Mouse (Mus musculus) heart, postnatal 4 days (tissue): ENCODE measurements around the gene Id4. TPM values are rescaled to one million over a fixed set of nuclear protein-coding genes. Genes with fewer than 3 reads are reported as not detected.

Source experiments
- DNase-seq: peaks from one replicate; pipeline ENCODE4 v3.0.0; 2021
- total RNA-seq, 2 experiments: library from RNA; stranded (reverse); gene quantifications; 2 replicates each; pipeline ENCODE4 v1.2.3; 2021

Gene Id4
- 1 to 10 TPM; 3.2 to 3.7 TPM for total RNA-seq

DNA sequence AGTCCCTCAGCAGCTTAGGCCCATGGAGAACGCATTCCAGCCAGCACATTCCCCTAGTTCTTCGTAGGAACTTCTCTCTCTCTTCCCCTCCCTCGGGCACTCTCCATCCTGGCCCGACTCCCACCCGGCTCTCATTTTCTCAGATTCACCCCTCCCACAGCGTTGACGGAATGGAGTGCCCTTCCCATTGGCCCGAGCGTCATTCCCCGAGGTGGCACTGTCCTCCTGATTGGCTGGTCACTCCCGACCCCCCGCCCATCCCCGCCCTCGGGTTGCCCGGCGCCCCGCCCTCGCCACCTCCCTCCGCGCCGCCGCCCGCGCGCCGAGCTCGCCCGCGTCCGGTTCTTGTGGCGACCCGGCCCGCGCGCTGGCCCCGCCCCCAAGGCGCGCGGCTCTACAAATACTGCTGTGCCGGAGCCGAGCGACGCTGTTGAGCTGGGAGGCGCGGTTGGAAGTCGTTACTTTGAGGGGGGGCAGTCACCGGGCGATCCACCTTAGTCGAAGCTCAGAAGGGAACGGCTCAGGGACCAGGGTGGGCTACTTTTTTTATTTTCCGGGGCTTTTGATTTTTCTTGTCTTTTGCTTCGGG is at the start of gene Id4:
Gene Id4 (plus strand): TSS at position 539 of the 589 bp plus-strand sequence.
- peak; percentile 95 for DNase-seq

DNA sequence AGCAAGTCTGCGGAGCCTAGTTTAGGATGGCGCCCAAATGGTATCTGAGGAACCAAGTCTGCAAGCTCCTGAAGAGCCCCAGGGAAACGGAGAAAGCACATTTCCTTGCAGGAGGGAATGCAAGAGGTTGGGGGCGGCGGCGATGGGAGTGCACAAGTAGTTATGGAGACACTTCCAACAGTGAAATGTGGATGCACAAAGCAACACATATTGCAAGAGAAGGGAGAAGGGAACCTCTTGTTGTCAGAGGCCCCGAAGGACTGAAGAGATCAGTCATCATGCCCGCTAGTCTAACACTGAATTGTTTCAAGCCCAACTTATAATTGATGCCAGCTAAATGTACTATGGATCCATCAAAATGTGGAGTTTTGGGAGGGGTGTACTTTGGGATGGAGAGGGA is 33.9 kb upstream of the Id4 start:
- peak; percentile 23 for DNase-seq

DNA sequence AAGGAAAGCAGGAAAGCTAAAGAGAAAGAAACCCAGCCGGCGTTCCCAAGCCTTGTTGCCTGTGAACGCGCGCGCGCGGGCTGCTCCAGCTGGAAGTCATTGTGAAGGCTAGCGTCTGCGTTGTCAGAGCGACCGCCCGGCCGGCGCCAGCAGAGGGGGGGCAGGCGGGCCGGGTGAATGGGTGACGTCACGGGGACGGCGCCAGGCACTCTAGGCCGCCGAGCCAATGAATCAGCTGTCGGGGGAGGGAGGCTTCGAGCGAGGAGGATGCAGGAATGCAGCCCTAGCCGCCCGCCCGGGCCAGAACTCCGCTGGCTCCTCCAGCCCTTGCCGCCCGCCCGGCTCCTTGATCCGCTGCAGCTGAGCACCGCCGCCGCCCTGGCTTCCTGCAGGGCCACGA is 33.3 kb upstream of the Id4 start:
- DNase-seq: peak; percentile 97

DNA sequence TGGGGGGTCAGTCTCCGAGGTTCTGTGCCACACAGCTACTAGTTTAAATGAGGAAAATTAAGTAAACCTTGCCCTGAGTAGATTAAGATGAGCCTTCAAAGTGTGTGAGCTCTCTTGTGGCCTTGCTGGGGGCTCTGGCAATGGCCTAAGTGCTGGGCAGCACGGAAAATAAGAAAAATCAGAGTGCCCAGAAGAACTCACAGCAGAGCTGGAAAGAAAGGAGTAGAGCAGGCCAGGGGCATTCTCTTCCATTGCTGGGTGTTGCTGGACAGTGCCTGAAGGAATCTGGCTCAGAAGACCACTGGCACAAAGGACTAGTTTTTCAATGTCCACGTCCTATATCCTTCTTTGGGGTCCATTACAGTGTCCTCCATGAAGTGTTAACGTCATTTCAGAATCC is 32.9 kb upstream of the Id4 start:
- no peak for DNase-seq

DNA sequence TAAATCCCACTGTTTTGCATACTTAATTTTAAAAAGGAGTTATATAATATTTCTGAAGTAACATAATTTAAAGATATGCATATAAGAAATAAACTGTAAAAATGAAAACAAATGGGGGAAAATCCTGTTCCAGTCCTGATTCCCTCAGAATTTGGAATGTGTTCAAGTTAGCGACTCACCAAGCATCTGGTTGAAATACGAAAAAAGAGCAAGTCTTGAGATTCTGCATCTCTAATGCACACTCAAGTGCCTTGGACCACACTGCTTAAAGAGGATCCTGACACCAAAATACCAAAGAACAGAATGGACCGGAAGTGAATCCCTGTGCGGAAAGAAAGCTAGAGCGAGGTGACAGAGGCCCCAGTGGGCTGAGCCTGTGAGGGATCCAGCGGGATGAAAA is 30.0 kb upstream of the Id4 start:
- no peak for DNase-seq

DNA sequence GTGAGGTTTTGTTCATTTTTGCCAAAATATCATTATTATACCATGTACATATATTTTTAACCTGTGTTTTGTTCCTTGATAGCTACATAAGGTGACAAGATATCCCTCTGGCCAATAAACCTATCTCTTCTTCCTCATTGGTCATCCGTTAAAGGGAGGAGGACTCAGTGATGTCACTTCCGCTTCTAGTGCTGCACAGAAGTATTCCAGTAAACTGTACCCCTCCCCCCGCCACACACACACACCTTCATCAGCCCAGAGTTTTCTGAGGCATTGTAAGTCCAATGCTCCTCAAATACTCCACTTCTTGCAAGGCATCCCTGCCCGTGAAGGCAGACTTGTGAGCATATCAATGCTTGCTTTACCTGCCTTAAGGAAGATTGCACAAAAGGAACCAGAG is 24.6 kb upstream of the Id4 start:
- DNase-seq: no peak

DNA sequence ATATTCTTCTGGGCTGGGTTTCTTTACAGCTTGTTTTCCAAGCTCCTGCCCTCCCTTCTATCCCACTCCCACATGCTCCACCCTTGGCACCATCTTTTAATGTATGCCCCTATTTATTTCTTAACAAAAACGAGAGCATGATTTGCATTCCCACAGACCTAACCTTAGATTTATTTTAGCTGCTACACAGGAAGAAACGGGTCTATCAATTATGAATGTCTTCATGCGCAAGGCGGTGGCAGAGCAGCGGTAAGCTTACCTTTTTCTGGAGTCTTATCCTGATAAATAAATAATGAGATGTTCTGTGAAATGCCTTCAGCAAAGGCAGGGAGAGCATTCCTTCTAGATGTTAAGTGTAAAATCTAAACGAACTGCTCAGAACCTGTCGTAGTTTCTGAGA is 24.2 kb upstream of the Id4 start:
- no peak for DNase-seq

DNA sequence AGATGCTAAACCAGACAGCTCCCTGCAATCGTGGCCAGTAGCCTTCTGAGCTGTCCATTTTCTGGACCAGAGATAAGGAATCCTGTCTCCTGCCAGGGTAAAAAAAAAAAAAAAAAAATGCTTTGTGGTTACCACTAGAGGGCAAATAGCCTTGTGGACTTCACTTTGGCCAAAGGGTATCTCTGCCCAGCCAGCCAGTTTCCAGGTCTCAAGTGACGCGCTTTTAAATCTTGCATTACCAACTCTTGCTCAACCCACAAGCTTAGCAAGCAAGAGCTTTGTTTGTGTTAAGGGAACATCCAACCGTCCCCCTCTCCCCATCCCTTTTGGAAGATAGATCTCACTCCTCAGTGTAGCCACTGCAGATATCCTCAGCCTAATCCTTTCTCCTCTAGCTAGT is 23.5 kb upstream of the Id4 start:
- DNase-seq: peak; percentile 16

DNA sequence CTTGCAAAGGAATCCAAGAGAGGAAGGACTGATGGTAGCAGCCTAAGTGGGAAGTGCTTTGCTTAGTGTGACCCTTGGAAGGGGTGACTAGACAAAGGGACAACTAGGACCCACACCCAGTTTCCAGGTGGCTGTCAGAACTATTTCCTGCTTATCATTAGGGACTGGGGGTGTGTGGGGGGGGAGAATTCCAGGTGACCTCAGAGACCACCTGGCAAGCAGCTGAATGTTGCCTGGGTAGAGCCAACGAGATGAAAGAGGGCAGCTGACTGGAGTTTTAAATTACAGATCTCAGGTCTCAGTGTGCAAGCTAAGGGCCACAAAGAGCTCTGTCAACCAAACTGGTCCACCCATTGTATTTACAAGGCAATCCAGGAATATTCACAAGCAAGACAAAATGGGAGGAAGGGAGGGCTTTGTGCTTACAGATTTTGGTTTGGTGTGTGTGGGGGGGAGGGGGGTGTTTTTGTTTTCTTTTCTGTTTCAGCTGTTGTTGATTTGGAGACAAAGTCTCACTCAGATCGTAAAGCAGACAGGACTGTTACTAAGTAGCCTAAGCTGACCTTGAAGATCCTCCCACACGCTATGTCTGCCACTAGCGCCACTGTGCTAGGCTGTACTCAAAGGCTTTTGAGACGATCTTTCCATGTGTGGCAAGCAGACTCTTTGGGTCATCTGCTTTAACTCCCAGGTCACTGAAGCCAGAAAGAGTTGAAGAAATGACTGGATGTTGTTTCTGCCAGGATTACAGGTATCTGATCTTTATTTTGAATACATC is 15.6 kb upstream of the Id4 start:
- no peak for DNase-seq

DNA sequence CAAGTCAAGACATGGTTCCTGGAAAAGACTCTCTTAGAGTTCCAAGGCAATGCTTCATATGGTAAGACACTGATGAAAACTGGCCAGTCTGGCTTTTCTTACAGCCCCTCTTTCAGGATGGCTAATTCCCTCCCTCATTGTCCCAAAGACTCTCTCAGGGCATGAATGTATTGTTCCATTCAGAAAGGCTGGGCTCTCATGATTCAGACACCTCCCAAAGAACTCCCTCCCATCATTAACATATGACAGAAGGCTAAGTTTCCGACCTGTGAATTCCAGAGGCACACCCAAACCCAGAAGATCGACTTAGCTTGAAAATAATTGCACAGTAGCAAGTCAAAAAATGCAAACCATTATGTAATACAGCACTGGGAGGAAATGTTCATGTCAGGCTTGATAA is 8.5 kb upstream of the Id4 start:
- DNase-seq: no peak

DNA sequence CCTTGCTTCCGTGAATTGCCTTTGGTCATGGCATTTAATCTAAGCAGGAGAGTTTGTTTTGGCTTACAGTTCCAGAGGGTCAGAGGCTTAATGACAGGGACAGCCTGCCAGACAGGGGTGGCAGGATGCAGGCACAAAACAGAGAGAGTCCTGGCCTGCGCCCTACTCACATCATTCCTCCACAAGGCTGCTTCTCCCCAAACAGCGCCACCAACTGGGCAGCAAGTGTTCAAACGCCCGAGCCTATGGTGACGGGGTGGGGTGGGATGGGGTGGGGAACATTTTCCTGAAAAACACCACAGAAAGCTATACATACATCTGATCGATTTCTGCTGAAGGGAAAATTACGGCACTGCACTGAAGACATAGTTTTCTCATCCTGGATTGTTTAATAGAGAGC is 6.0 kb upstream of the Id4 start:
- DNase-seq: no peak

DNA sequence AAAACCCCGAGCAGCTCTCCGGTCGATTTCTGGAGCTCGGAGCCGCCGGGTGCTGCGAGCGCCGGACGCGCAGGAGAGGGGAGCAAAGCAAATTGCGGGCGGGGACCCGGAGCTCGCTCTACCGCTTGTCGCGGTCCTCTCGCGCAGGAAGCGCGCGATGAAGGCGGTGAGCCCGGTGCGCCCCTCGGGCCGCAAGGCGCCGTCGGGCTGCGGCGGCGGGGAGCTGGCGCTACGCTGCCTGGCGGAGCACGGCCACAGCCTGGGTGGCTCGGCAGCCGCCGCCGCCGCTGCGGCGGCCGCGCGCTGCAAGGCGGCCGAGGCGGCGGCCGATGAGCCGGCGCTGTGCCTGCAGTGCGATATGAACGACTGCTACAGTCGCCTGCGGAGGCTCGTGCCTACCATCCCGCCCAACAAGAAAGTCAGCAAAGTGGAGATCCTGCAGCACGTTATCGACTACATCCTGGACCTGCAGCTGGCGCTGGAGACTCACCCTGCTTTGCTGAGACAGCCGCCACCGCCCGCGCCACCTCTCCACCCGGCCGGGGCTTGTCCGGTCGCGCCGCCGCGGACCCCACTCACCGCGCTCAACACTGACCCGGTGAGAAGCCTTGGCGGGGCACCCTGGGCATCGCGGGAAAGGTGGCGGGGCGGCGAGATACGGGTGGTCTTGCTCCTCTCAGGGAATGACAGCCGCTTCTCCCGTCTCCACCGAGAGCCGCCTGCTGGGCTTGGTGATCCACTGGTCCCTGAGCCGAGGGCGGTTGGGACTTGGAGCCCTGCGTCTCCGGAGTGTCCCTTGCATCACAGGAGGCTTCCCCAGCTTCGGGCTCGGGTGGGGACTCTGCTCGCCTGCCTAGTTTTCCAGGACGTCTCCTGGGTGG is 553 bp downstream of the Id4 start:
- DNase-seq: peak; percentile 56

DNA sequence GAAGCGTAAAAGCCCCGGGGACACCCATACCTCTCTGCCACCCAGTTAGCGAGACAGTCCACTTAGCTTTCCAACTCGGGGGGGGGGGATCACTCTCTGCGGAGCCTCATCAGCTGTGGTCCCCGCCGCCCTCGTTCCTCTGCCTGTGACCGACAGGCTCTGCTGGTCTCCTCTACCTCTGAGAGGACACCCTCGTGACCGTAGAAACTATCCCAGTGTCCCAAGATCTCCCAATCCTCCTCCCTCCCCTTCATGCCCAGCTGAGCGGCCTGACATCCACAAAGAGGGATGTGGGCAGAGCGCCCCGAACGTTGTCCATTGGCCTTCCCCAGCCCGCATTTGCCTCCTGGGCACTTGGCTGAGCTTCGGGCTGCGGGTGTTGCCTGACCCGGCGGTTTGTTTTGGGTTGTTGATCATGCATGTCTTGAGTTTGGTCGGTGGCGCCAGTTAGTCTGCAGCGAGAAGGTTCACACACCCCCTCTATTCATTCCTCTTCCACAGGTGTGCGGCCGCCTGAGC is 1.5 kb downstream of the Id4 start:
- DNase-seq: peak; percentile 16

DNA sequence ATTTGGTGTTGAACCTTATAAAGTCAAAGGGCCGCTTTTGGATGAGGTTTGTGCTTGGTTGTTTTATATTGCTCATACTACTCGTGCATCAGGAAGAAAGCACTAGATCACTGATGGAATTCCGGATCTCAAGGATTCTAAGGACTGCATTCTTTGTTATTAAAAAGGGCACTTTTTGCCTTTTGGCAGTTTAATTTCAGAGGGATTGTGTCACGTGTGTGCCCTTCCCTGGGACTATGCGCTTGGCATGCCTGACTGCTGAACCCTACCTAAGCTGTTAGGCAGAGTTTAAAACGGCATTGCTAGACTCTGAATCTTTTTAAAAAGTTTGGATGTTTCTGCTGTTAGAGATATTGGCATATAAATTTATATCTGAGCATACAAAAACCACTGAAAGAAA is 4.0 kb downstream of the Id4 start:
- DNase-seq: no peak

DNA sequence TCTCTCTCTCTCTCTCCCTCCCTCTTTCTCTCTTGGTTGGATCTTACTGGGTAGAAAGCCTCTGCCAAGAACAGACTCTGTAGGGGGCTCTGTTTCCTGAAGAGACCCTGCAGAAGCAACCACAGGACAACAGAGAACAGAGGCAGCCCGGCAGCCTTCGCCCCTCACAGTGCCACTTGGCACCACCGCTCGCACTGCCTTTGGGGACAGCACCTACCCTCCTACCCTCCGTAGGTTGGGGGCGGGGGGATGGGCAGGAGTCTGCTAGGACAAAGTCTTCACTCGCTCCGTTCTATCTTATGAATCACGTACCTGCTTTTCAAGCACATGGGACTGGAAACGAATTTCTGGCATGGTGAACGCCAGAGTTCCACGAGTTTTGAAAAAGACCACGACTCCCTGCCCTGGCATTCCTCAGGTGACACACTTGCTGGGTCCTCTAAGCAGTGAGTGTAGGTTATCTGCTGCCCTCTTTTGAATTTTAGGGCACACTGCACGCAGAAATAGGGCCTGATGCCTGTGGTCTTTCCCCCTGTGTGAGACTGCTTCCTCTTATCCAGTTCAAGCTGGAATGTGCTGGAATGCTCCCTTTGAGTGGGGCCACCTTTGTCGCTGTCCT is 12.5 kb downstream of the Id4 start:
- DNase-seq: peak; percentile 66

DNA sequence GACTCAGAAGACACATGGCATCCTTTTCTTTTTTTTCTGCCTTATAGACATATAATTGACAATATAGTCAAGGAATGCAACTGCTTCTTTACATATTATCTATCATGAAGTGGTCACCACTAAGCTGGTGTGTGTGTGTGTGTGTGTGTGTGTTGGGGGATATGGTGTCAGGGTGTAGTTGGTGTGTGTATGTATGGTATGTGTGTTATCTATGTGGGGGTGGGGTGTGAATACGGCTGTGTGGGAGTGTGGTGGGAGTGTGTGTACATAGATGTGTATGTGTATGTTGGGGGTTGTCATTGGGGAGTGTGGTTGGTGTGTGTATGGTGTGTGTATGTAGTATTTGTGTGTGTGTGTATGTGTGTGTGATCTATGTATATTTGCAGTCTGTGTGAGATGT is 13.1 kb downstream of the Id4 start:
- no peak for DNase-seq

DNA sequence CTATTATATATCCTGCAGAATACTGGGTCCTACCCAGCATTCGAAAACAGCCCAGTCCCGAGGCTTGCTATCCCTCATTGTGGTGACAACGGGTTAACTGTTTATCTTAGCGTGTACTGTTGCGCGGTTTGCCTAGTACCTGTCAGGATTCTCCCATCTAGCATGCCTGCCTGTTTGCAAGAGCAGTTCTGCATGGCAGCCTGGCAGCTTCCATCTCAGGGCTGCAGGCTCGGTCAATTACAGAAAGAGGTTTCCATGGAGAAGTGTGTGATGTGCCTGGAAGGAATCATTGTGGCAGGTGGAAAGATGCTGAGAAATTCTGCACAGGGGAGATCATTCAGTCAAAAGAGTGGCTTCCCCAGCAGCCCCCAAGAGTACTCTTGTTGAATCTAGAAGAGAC is 16.0 kb downstream of the Id4 start:
- DNase-seq: no peak

DNA sequence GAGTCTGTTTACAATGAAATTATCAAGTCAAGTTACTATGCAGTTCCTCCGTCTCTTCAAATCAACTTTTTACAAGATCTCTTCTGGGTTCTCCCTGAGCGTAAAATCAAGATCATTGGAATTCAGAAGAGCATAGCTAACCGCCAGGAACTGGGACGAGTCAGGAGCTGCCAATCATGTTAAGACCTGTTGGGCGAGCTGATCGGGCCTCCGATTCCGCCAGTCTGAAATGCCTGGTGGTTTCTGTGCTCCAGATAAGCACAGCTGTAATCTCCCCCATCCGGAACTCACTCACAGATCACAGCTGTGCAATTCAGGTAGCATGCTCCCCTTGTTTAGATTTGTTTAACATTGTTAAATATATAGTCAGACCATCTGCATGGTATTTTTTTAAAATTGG is 23.4 kb downstream of the Id4 start:
- DNase-seq: no peak

DNA sequence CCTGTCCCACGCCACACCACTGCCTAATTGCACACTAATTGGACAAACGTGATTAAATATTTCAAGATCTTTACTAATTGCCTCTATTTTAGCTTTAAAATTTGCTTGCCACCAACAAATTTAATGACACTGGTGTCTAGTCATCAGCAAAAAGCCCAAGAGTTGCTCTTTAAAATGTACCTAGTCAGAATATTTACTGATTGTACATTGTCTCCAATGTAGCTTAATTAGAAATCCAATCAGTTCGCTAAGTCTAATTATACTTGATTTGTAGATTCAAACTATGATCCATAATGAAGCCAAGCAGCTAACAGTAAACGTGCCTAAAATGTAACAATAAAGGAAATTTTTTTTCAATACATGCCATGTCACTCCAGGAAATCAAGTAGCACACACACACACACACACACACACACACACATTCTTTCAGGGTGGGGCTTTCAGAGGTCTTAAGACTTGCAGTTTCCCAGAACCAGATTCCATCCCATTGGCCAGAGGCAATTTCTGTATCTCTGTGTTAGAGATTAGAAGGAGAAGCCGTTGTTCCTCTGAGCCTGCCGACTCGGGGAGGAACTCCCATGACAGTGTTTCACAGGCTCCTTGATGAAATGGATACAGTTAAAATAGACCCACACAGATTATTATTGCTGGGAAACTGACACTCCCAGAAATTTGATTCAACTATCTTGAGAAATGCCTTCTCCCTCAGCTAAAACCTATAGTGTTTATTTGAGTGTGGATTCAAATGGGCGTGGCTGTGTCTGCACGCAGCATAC is 24.1 kb downstream of the Id4 start:
- DNase-seq: no peak

DNA sequence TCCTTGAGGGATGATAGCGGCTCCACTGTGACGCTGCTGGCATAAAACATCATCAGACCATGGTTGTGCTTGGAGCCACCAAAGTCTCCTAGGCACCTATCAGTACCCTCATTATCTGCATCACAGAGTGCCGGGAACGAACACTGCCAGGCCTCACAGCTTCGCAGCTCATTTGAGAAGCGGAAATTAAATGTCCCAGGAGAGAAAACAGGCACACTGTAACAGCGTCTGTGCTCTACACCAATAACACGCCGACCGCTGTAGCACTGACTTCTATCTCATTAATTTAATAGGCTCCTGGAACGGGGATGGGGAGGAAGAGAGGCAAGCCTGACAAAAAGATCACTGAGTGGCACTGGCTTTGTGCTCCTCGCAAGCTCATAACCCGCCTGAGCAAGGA is 29.4 kb downstream of the Id4 start:
- DNase-seq: no peak

DNA sequence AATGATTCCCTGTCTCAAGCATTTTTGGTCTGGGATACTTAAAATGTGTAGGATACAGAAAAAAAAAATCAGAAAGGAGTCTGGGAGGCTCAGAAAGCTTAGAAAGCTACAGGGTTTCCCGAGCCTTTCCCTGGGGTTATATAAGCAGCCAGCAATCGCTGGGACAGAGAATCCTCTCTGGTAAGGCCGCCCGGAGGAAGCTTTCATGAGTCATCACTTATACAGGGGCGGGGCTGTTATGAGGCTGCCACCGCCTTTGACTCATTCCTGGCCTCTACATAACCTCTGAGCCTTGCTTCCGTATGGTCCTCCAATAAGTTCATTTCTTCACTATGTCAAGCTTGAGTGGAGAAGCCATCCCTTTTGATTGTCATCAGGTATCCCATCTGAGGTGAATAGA is 53.5 kb downstream of the Id4 start:
- DNase-seq: peak; percentile 10
